Mouse (Mus musculus) MEL (cell line): ENCODE measurements around the gene Foxd2. TPM values are rescaled to one million over a fixed set of nuclear protein-coding genes. Genes with fewer than 3 reads are reported as not detected.

Source experiments
- DNase-seq: peaks from one replicate; pipeline ENCODE4 v3.0.0; 2011; ENCODE audit warnings: low read depth, low spot score
- H3K27ac ChIP-seq: 2 replicates; pipeline ENCODE4 v1.5.1; 2012; ENCODE audit warnings: low read depth, mild to moderate bottlenecking, control low read depth, low read length, moderate library complexity; ENCODE audit not compliant: control insufficient read depth
- H3K27me3 ChIP-seq, 2 experiments: fragments of 150-350 bp in 1 of 2; sonication (generic) in 1 of 2; 2 replicates each; pipeline ENCODE4 v1.6.1; 2012; ENCODE audit warnings: low read length in 2 of 2, mild to moderate bottlenecking in 2 of 2, improper control_type of control experiment in 1 of 2, moderate library complexity in 1 of 2; ENCODE audit not compliant: insufficient read depth in 2 of 2, control insufficient read depth in 1 of 2
- H3K36me3 ChIP-seq, 2 experiments: 2 replicates each; pipeline ENCODE4 v1.6.1; 2012 to 2014; ENCODE audit warnings: low read length in 2 of 2, improper control_type of control experiment in 1 of 2, inconsistent platforms in 1 of 2, mild to moderate bottlenecking in 1 of 2; ENCODE audit not compliant: insufficient read depth in 2 of 2, control insufficient read depth in 1 of 2
- H3K4me1 ChIP-seq, 2 experiments: fragments of 150-350 bp in 1 of 2; sonication (generic) in 1 of 2; 2 replicates each; pipeline ENCODE4 v1.6.1; 2012; ENCODE audit warnings: low read length in 2 of 2, improper control_type of control experiment in 1 of 2, mild to moderate bottlenecking in 1 of 2; ENCODE audit not compliant: insufficient read depth in 2 of 2, control insufficient read depth in 1 of 2
- H3K4me3 ChIP-seq, 2 experiments: fragments of 150-350 bp in 1 of 2; sonication (generic) in 1 of 2; 2 replicates each; pipeline ENCODE4 v1.5.1; 2012; ENCODE audit warnings: low read depth in 2 of 2, low read length in 2 of 2, mild to moderate bottlenecking in 2 of 2, moderate library complexity in 2 of 2, control low read depth in 1 of 2, improper control_type of control experiment in 1 of 2; ENCODE audit not compliant: control insufficient read depth in 1 of 2, insufficient read depth in 1 of 2
- H3K79me2 ChIP-seq: 2 replicates; pipeline ENCODE4 v1.6.1; 2012; ENCODE audit warnings: mild to moderate bottlenecking, low read length, moderate library complexity; ENCODE audit not compliant: control insufficient read depth, poor library complexity, insufficient read depth
- H3K9ac ChIP-seq: 2 replicates; pipeline ENCODE4 v1.6.1; 2012; ENCODE audit warnings: low read depth, mild to moderate bottlenecking, control low read depth, low read length, moderate library complexity; ENCODE audit not compliant: control insufficient read depth, poor library complexity, severe bottlenecking
- H3K9me3 ChIP-seq: fragments of 150-350 bp; sonication (generic); replicated peaks from 2 replicates; pipeline ENCODE4 v1.6.1; 2012; ENCODE audit warnings: mild to moderate bottlenecking, low read length, improper control_type of control experiment, moderate library complexity; ENCODE audit not compliant: insufficient read depth
- CHD1 ChIP-seq: IDR thresholded peaks from 2 replicates; pipeline ENCODE4 v1.6.1; 2012; ENCODE audit warnings: low read depth, mild to moderate bottlenecking, inconsistent platforms, low read length, improper control_type of control experiment
- CHD2 ChIP-seq: IDR thresholded peaks from 2 replicates; pipeline ENCODE4 v1.6.1; 2011; ENCODE audit warnings: low read length, improper control_type of control experiment
- CTCF ChIP-seq, 3 experiments: IDR thresholded peaks in 2 of 3; conservative IDR thresholded peaks in 1 of 3; 2 replicates each; pipeline ENCODE4 v1.5.1; 2011 to 2012; ENCODE audit warnings: low read length in 3 of 3, low read depth in 2 of 3, mild to moderate bottlenecking in 2 of 3, improper control_type of control experiment in 1 of 3, inconsistent platforms in 1 of 3, mixed read lengths in 1 of 3, moderate library complexity in 1 of 3; ENCODE audit not compliant: control insufficient read depth in 1 of 3, insufficient read depth in 1 of 3, poor library complexity in 1 of 3, severe bottlenecking in 1 of 3
- E2F4 ChIP-seq: IDR thresholded peaks from 2 replicates; pipeline ENCODE4 v1.6.1; 2011; ENCODE audit warnings: low read depth, low read length, improper control_type of control experiment, borderline replicate concordance
- ELF1 ChIP-seq: IDR thresholded peaks from 2 replicates; pipeline ENCODE4 v1.6.1; 2014; ENCODE audit warnings: low read depth, mild to moderate bottlenecking, inconsistent platforms, low read length, improper control_type of control experiment, moderate library complexity
- EP300 ChIP-seq, 2 experiments: IDR thresholded peaks; 2 replicates each; pipeline ENCODE4 v1.6.1; 2011; ENCODE audit warnings: improper control_type of control experiment in 2 of 2, low read length in 2 of 2, low read depth in 1 of 2, mild to moderate bottlenecking in 1 of 2
- GATA1 ChIP-seq: IDR thresholded peaks from 2 replicates; pipeline ENCODE4 v1.6.1; 2011; ENCODE audit warnings: low read depth, low read length, improper control_type of control experiment
- KAT2A ChIP-seq: conservative IDR thresholded peaks from 2 replicates; pipeline ENCODE4 v1.6.1; 2012; ENCODE audit warnings: low read depth, low read length, improper control_type of control experiment, inconsistent platforms
- MAX ChIP-seq: IDR thresholded peaks from 2 replicates; pipeline ENCODE4 v1.6.1; 2011; ENCODE audit warnings: low read length, improper control_type of control experiment
- MXI1 ChIP-seq: IDR thresholded peaks from 2 replicates; pipeline ENCODE4 v1.6.1; 2011; ENCODE audit warnings: mild to moderate bottlenecking, low read depth, low read length, improper control_type of control experiment
- MYB ChIP-seq: IDR thresholded peaks from 2 replicates; pipeline ENCODE4 v1.6.1; 2011; ENCODE audit warnings: mild to moderate bottlenecking, low read depth, low read length, improper control_type of control experiment
- MYC ChIP-seq: IDR thresholded peaks from 2 replicates; pipeline ENCODE4 v1.6.1; 2011; ENCODE audit warnings: low read depth, mild to moderate bottlenecking, low read length, improper control_type of control experiment, moderate library complexity
- NELFE ChIP-seq: IDR thresholded peaks from 2 replicates; pipeline ENCODE4 v1.6.1; 2011; ENCODE audit warnings: low read depth, low read length, improper control_type of control experiment
- POLR2A ChIP-seq, 2 experiments: IDR thresholded peaks; 2 replicates each; pipeline ENCODE4 v1.6.1; 2011 to 2012; ENCODE audit warnings: low read length in 2 of 2, mild to moderate bottlenecking in 2 of 2, control low read depth in 1 of 2, improper control_type of control experiment in 1 of 2, low read depth in 1 of 2, moderate library complexity in 1 of 2; ENCODE audit not compliant: control insufficient read depth in 1 of 2, insufficient read depth in 1 of 2, poor library complexity in 1 of 2
- RCOR1 ChIP-seq: IDR thresholded peaks from 2 replicates; pipeline ENCODE4 v1.6.1; 2012; ENCODE audit warnings: low read depth, mild to moderate bottlenecking, inconsistent platforms, low read length, improper control_type of control experiment
- SMC3 ChIP-seq: IDR thresholded peaks from 2 replicates; pipeline ENCODE4 v1.6.1; 2011; ENCODE audit warnings: low read depth, low read length, improper control_type of control experiment
- TAL1 ChIP-seq: IDR thresholded peaks from 2 replicates; pipeline ENCODE4 v1.6.1; 2012; ENCODE audit warnings: mild to moderate bottlenecking, inconsistent platforms, low read length, moderate library complexity, mixed read lengths
- ZMIZ1 ChIP-seq: IDR thresholded peaks from 2 replicates; pipeline ENCODE4 v1.6.1; 2012; ENCODE audit warnings: low read depth, mild to moderate bottlenecking, inconsistent platforms, low read length, improper control_type of control experiment, moderate library complexity
- polyA plus RNA-seq, 2 experiments: library from polyadenylated mRNA; stranded (reverse) in 1 of 2; unstranded in 1 of 2; fragments of >175 nt in 1 of 2; fragments of >200 nt in 1 of 2; gene quantifications; 2 replicates each; pipeline versions ENCODE4 v1.2.1 to v1.2.4; 2012; ENCODE audit warnings: low replicate concordance in 2 of 2, low read depth in 1 of 2; ENCODE audit not compliant: insufficient read length in 2 of 2, insufficient read depth in 1 of 2, missing spikeins in 1 of 2
- total RNA-seq: library from RNA; depleted of rRNA; stranded (reverse); fragments of 300-350 nt; gene quantifications from 2 replicates; pipeline ENCODE4 v1.2.3, GENCODE M21; 2012

The Foxd2 gene
- total and polyA plus RNA-seq, 3 experiments, result 0.73 to 1.1 TPM; not detected in 1

DNA sequence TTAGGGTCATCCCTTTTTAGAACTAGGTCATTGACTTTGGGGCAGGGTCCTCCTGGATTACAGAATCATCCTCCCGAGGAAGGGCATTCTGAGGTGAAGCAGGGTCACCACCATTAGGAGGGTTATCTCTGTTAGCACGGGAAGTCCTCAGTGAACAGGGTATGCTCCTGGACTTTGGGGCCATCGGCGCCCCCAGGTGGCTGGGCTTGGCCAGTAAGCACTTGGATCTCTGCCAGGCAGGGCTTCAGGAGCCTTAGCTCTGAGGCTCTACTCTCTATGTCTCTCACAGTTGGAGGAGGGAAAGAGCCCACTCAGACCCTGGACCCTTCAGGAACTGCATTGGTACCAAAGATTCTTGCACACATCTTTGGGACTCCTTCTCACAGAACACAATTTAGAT, 10.8 kb downstream of the Foxd2 start:
- DNase-seq, result peak; percentile 16
- H3K79me2 ChIP-seq, result no peaks in the 10 kb centered on the region
- H3K4me1 ChIP-seq, result no peaks in the 10 kb centered on the region
- peaks cover 0 to 1% of the 10 kb centered on the region in 2 experiments; a peak in 2 of 4 replicates for H3K27me3 ChIP-seq
- H3K4me3 ChIP-seq, result no peak overlapping the region
- no peaks in the 10 kb centered on the region for H3K36me3 ChIP-seq
- no peak overlapping the region for H3K27ac ChIP-seq
- H3K9me3 ChIP-seq, result no peaks in the 10 kb centered on the region
- no peak overlapping the region for H3K9ac ChIP-seq
- TF ChIP-seq NELFE (no peak), MXI1 (no peak), CTCF (IDR thresholded peaks at IDR 0.05 in 2 of 3, conservative IDR thresholded peaks at IDR 0.05 in 1 of 3; ENCODE audit: control insufficient read depth in 1 of 3, insufficient read depth in 1 of 3, low read depth in 2 of 3, low read length in 3 of 3, poor library complexity in 1 of 3, severe bottlenecking in 1 of 3) (peak in 2 of 3 experiments; percentile 46 to 53; a peak in 3 of 6 replicates), SMC3 (peak; percentile 29)

DNA sequence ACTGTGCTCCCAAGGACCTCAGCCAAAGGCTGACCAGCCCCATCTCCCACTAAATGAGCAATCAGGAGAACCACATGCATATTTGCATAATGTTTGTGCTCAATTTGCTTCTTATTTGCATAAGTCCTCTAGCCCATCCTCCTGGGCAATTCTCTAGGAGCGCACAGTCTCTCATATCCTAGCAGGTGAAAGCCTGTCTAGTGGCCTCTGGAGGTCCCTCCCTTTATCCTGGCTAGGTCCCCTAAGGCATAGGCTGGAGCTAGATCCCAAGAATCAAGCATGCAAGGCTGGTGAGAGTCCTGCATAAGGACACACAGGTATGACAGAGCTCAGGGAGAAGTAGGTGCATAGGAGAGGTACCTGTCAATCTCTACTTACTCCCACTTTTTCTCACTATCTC, 26.4 kb downstream of the Foxd2 start:
- Histone ChIP-seq H3K79me2 (no peaks in the 10 kb centered on the region), H3K4me1 (no peaks in the 10 kb centered on the region), H3K9ac (no peak overlapping the region)
- DNase-seq, result no peak
- TF ChIP-seq MYC (no peak), MAX (no peak), CHD2 (no peak), MXI1 (no peak), MYB (no peak), TAL1 (no peak), E2F4 (no peak), ELF1 (no peak), ZMIZ1 (no peak), RCOR1 (no peak), CHD1 (no peak), GATA1 (no peak), EP300 (IDR thresholded peaks at IDR 0.05; ENCODE audit: low read depth in 1 of 2, low read length in 2 of 2) (no peak), POLR2A (IDR thresholded peaks at IDR 0.05; ENCODE audit: control insufficient read depth in 1 of 2, insufficient read depth in 1 of 2, low read depth in 1 of 2, low read length in 2 of 2, poor library complexity in 1 of 2) (no peak), KAT2A (no peak)
- TF ChIP-seq, all 39 proteins: peak for 0
- H3K27ac ChIP-seq, result no peak overlapping the region
- H3K27me3 ChIP-seq, result no peaks in the 10 kb centered on the region
- H3K4me3 ChIP-seq, result no peak overlapping the region
- H3K9me3 ChIP-seq, result no peaks in the 10 kb centered on the region
- H3K36me3 ChIP-seq, result no peaks in the 10 kb centered on the region
